Mouse (Mus musculus) MEL-GATA-1-ER (cell line): ENCODE data around the gene Vmn1r130.
"Not testable (repeated sequence)": the region's sequence is repeated elsewhere in the genome, so short reads cannot be mapped to it uniquely, and the experiment has no call there.

ENCODE experiments used
- DNase-seq: peaks from one replicate; pipeline ENCODE4 v3.0.0-alpha.2; 2012; ENCODE audit warnings: low read depth; ENCODE audit errors: extremely low read depth

Gene Vmn1r130

GRCm38 (mm10) chr7:21511480-21511879 is at the start of gene Vmn1r130:
Gene Vmn1r130 (plus strand): TSS chr7:21511780.
- DNase-seq = not testable (repeated sequence)

GRCm38 (mm10) chr7:21545990-21546389 is 34.4 kb downstream of the Vmn1r130 start, which contains the start of gene Vmn1r131:
Gene Vmn1r131 (minus strand): TSS chr7:21546090.
- DNase-seq = not testable (repeated sequence)
